ENCODE assay signal across 9 mouse cellular contexts in genomic region chr9:116253546-116253945, GRCm38 (mm10).
DNase-seq lines count a peak whose midpoint lies in the region; ATAC-seq lines count a peak whose summit lies in the region.
"Had no signal": no experiment of that assay in that cellular context is flagged by ENCODE, and none has a peak within 500 bp of the region (broad histone marks: within the 10 kb centered on the region; RNA-seq: fewer than 3 reads in every experiment).

No protein-coding gene starts in this region.

- no peak overlapping the region for H3K4me2 ChIP-seq in limb, embryonic 11.5 days (ENCODE audit: low read depth, severe bottlenecking)

- 0 out of 2 replicates have a peak overlapping the region, but pooled peaks have one; percentile 10 for H3K27ac ChIP-seq in limb, embryonic 11.5 days (replicated peaks; ENCODE audit: low read depth, low read length)

- no peaks in the 10 kb centered on the region for H3K4me1 ChIP-seq in limb, embryonic 11.5 days (ENCODE audit: control insufficient read depth, insufficient read depth, low read length)

- WGBS in limb, embryonic 11.5 days, result 75% methylated on average over 15 of the region's 15 CpGs

- H3K27me3 ChIP-seq in limb, embryonic 11.5 days (ENCODE audit: control insufficient read depth, insufficient read depth, low read length), result no peaks in the 10 kb centered on the region

- no peak for ATAC-seq in limb, embryonic 11.5 days (ENCODE audit: insufficient number of reproducible peaks, low FRiP score, low TSS enrichment, low read depth)
- ATAC-seq in erythroid progenitor cell, adult 5-6 weeks (replicated peaks; ENCODE audit: low FRiP score, poor library complexity, severe bottlenecking), result no peak

- H3K4me3 ChIP-seq in limb, embryonic 11.5 days (ENCODE audit: low read depth, low read length), result no peak overlapping the region
- H3K4me3 ChIP-seq: myocyte had no signal

- intact Hi-C loops in heart, postnatal 14 days (cut with DNase I), result no loop called here

- DNase-seq in layer of hippocampus, adult 8-10 months (ENCODE audit: low spot score in 2 of 2), result peak; percentile 10 to 13
- no peak for DNase-seq in layer of hippocampus, postnatal 14 days (ENCODE audit: low spot score in 2 of 2)
- peak; percentile 33 for DNase-seq in embryo, embryonic 11 days
- peak; percentile 30 to 46 for DNase-seq in heart, postnatal 14 days
- DNase-seq in limb, embryonic 11.5 days (ENCODE audit: low spot score), result no peak
- no peak for DNase-seq in Muller cell, postnatal 12 days (ENCODE audit: inconsistent ontology term)
- DNase-seq in right cerebral cortex, adult 2 months (ENCODE audit: low spot score in 2 of 2), result no peak

- no peaks in the 10 kb centered on the region for H3K36me3 ChIP-seq in limb, embryonic 11.5 days (ENCODE audit: control insufficient read depth, insufficient read depth, low read length)

- no peaks in the 10 kb centered on the region for H3K9me3 ChIP-seq in limb, embryonic 11.5 days (ENCODE audit: control insufficient read depth, low read length)

- H3K9ac ChIP-seq in limb, embryonic 11.5 days (ENCODE audit: low read length), result no peak overlapping the region

Comparison
In these comparisons a context has a peak if more than half of its experiments do, and no peak if none do; other contexts are left out.
1. DNase-seq: peak in layer of hippocampus, adult 8-10 months (2 of 2), embryo, embryonic 11 days (single experiment) and heart, postnatal 14 days (2 of 2); none in layer of hippocampus, postnatal 14 days (0 of 2), limb, embryonic 11.5 days (single experiment), Muller cell, postnatal 12 days (single experiment) and right cerebral cortex, adult 2 months (0 of 2).